Mouse (Mus musculus) left cerebral cortex, adult 6 months (tissue): ENCODE data around the gene Mroh3. TPM values are rescaled to one million over a fixed set of nuclear protein-coding genes. Genes with fewer than 3 reads are reported as not detected.

ENCODE experiments used
- long read RNA-seq, 2 experiments: library from polyadenylated mRNA; unstranded; transcript quantifications; one replicate each; pipeline ENCODE4 v2.0.0; 2019 to 2020
- polyA plus RNA-seq: library from polyadenylated mRNA; unstranded; fragments of <200 nt; fragmentation: Nextera tagmentation; gene quantifications from 2 replicates; pipeline ENCODE4 v1.2.3, GENCODE M21; 2021

The Mroh3 gene
- 0.06 and 0.13 TPM in 2 replicates for polyA plus RNA-seq
- long read RNA-seq, experiment 1 = 0 reads
- long read RNA-seq, experiment 2 = 0 reads

DNA sequence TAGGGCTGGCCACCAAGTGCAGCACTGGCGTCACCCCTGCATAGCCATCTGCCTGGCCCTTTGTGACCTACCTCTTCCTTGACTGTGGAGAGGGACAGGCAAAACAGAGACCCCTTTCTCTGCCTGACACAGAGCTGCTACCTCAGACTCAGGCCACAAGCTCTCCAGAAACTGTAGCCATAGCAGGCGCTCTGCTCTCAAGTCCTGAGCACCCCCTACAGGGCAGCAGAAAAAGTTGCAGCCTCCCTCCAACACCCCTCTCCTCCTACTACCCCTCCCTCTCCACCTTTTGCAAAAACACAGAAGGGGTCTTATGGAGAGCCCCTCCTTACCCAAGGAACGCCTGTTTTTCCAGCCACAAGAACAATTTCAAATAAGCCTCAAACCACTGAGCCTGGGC lies at the start of gene Mroh3:
Gene Mroh3 (minus strand): TSS at position 26 of the 400 bp plus-strand sequence.

DNA sequence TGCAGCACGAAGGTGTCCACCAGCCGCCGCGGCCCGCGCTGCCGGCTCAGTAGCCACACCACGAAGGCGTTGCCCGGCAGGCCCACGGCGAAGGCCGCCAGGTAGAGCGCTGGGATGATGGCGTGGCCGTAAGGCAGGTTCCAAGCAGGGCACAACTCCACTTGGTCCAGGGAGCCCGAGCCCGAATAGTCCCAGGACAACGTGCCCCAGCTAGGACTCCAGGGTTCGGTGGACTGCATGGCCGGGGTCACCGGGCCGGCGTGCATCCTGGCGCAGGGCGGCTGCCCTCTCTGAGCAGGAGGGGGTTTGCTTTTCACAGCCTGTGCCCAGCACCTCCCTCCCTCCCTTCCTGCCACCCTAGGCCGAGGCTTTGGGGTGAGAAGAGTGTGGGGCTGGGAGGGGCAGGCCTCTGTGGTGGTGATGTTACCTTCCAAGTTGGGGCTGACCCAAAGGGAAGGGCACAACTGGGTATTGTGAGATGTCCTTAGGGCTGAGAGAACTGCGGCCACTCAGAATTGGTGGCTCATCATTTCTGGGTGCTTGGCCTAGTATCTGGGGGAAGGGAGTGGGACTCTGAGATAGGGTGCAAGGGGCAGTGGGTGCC lies 48.1 kb upstream of the Mroh3 start, which contains the start of gene Gpr25:
Gene Gpr25 (minus strand): TSS at position 239 of the 604 bp plus-strand sequence.

DNA sequence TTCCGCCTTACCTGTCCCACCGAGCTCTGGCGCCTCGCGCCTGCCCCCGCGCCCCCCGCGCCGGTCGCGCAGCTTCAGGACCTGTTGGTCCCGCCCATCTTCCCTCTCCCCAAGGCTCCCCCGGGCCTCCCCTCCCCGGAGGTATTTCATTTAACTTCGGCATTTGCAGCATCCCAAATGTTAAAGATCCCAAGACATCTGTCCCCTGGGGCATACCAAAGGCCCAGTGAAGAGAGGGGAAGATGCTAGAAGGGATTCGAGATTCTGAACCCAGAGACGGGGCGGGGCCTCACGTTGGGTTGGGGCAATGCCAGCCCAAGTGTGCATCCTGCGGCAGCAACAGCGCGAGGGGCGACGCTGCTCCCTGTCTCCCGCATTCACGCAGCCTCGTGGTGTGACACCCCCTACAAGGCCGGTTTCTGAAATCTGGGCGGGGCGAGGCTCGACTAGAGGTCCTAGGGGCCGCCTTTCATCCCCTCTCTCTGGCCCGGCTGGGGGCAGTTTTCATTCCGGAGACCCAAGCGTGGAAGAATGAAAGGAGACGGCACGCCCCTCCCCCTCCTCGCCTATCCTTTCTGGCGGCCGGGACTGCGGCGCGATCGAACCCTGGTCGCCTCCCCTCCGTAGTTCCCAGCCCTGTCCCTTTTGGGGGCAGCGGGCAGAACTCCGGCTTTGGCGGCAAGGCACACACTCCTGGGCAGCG lies 21.4 kb upstream of the Mroh3 start, which contains the start of gene Inava:
Gene Inava (minus strand): TSS at position 373 of the 703 bp plus-strand sequence.

Other genes with a start within 250 kb of the Mroh3 start
- gene Igfn1, start 206.5 kb downstream of the Mroh3 start, polyA plus RNA-seq = 1.8 and 2.0 TPM in 2 replicates
- gene Tmem9, start 204.7 kb downstream of the Mroh3 start, polyA plus RNA-seq = 70.5 and 90.9 TPM in 2 replicates
- gene Ascl5, start 162.0 kb downstream of the Mroh3 start, polyA plus RNA-seq = 0.93 TPM in 1 of 2 replicates, not detected in the other
- 0.55 and 0.83 TPM in 2 replicates for gene Cacna1s, start 160.1 kb downstream of the Mroh3 start, polyA plus RNA-seq
- gene Kif21b, start 81.4 kb downstream of the Mroh3 start, polyA plus RNA-seq = 4.4 and 5.7 TPM in 2 replicates
- 0.65 and 1.1 TPM in 2 replicates for gene Inava, start 21.4 kb upstream of the Mroh3 start, polyA plus RNA-seq
- 4.3 and 9.9 TPM in 2 replicates for gene Gpr25, start 48.0 kb upstream of the Mroh3 start, polyA plus RNA-seq
- gene Camsap2, start 133.3 kb upstream of the Mroh3 start, polyA plus RNA-seq = 10.8 and 20.6 TPM in 2 replicates
- gene Ddx59, start 202.4 kb upstream of the Mroh3 start, polyA plus RNA-seq = 7.8 and 8.2 TPM in 2 replicates